Mouse (Mus musculus) hindbrain, embryonic 15.5 days (tissue): ENCODE results near the gene Btnl10. TPM values are rescaled to one million over a fixed set of nuclear protein-coding genes. Genes with fewer than 3 reads are reported as not detected.
A peak's percentile ranks its signal among the peaks of the same experiment; 100 is the strongest.

Experiments
- ATAC-seq: fragments of 200-750 bp; cut with Nextera tagmentation; 2 replicates; pipeline ENCODE4 v1.8.0; 2017; ENCODE audit warnings: low read depth, moderate number of reproducible peaks, moderate TSS enrichment; ENCODE audit not compliant: low FRiP score
- H3K27ac ChIP-seq: fragments of 300-500 bp; sonication (generic); replicated peaks from 2 replicates; pipeline ENCODE4 v1.5.1; 2015; ENCODE audit warnings: mild to moderate bottlenecking, inconsistent platforms
- H3K27me3 ChIP-seq: fragments of 300-500 bp; sonication (generic); 2 replicates; pipeline ENCODE4 v1.6.1; 2015; ENCODE audit warnings: control low read depth, inconsistent platforms
- H3K36me3 ChIP-seq: fragments of 300-500 bp; sonication (generic); 2 replicates; pipeline ENCODE4 v1.6.1; 2015; ENCODE audit warnings: control low read depth, inconsistent platforms
- H3K4me1 ChIP-seq: fragments of 300-500 bp; sonication (generic); replicated peaks from 2 replicates; pipeline ENCODE4 v1.6.1; 2015; ENCODE audit warnings: control low read depth, inconsistent platforms
- H3K4me2 ChIP-seq: fragments of 300-500 bp; sonication (generic); 2 replicates; pipeline ENCODE4 v1.6.1; 2015; ENCODE audit warnings: moderate library complexity, mild to moderate bottlenecking, inconsistent platforms
- H3K4me3 ChIP-seq: fragments of 300-500 bp; sonication (generic); 2 replicates; pipeline ENCODE4 v1.5.1; 2015; ENCODE audit warnings: mild to moderate bottlenecking, inconsistent platforms
- H3K9ac ChIP-seq: fragments of 300-500 bp; sonication (generic); 2 replicates; pipeline ENCODE4 v1.6.1; 2015; ENCODE audit warnings: inconsistent platforms
- H3K9me3 ChIP-seq: fragments of 300-500 bp; sonication (generic); 2 replicates; pipeline ENCODE4 v1.6.1; 2016; ENCODE audit warnings: control low read depth, inconsistent platforms
- WGBS: fragments of 180-500 bp; shearing (Covaris S2); methylation state at CpG from one replicate; pipeline ENCODE4 v1.1.7; 2015; 5-methylcytosine and 5-hydroxymethylcytosine counted together
- polyA plus RNA-seq: library from polyadenylated mRNA; unstranded; fragments of >200 nt; fragmentation: Nextera tagmentation; extraction: Ambion mirVana; gene quantifications from 2 replicates; pipeline ENCODE4 v1.2.1, GENCODE M21; 2015

Gene Btnl10
- polyA plus RNA-seq, 1 experiment from 2014 or later: not detected

DNA sequence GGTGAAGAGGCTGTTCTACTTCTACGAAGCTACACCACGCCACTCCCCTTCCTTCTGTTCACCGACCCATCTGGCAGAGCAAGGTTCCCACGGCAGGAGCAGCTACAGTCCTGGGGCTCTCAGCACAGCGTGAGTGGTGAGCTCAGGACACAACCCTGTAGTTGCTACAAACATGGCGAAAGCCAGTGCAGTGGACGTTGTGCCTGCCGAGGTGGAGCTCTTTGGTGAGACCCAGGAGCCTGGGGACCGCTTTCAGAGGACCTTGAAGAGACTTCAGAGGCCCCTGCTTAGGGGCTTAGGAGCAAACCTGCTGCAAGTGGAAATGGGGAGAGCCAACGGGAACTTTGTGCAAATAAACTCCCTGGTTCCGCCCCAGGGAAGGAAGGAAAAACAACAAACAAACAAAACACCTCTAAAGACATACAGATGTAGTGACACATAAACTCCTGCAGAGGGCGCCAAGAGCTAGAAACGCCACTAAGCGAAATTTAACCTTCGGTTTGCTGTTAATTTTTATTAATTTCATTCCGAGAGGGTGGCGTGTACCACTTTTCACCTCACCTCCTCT, 3.2 kb upstream of the Btnl10 start:
- H3K27me3 ChIP-seq: no peaks in the 10 kb centered on the region
- no peaks in the 10 kb centered on the region for H3K36me3 ChIP-seq
- H3K9ac ChIP-seq: peak overlapping the region; percentile 30
- H3K27ac ChIP-seq: peak overlapping the region; percentile 29; the same call in 1 of the 2 replicates
- H3K4me2 ChIP-seq: peak overlapping the region; percentile 64
- ATAC-seq: no peak
- WGBS: 17% methylated on average over 17 of the region's 17 CpGs
- H3K9me3 ChIP-seq: no peaks in the 10 kb centered on the region
- H3K4me3 ChIP-seq: peak overlapping the region; percentile 30
- peaks cover 10% of the 10 kb centered on the region for H3K4me1 ChIP-seq

DNA sequence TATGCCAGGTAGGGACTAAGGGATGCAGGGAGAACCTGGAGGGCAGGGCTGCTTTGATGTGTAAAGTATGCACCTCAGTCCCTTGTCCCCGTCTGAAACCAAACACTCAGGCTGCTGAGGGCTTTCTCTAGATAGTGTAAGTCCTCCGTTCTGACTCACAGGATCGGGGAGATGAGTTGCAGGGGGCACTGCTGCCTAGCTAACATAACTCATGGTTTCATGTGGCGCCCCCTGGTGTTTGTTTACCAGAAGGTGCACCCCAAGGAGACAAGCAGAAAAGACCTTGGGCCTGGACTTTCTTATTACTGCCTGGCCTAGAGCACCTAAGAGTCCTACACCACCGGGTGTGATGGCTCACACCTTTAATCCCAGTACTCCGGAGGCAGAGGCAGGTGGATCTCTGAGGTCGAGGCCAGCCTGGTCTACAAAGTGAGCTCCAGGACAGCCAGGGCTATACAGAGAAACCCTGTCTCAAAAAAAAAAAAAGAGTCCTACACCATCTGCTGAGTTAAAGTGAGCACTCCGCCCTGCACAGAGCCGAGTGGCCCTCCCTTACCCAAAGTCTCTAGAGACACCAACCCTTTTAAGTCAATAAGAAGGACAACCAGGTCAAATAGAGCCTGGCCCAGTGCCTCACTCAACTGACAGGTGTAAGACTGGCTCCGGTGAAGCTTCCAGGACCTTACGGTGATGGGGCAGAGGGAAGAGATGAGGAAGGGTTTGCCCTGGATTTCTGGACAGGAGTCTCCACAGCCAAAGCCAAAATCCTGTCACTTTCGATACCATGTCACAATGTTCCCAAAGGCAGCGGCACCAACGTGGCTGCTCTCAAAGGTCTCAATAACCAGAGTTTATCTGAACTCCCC, 596 bp upstream of the Btnl10 start:
- 50% methylated on average over 14 of the region's 14 CpGs for WGBS
- peaks cover 10% of the 10 kb centered on the region for H3K4me1 ChIP-seq
- no peak overlapping the region for H3K9ac ChIP-seq
- no peak for ATAC-seq
- H3K9me3 ChIP-seq: no peaks in the 10 kb centered on the region
- no peak overlapping the region for H3K4me2 ChIP-seq
- no peaks in the 10 kb centered on the region for H3K36me3 ChIP-seq
- H3K27ac ChIP-seq: no peak overlapping the region
- H3K4me3 ChIP-seq: no peak overlapping the region
- H3K27me3 ChIP-seq: no peaks in the 10 kb centered on the region

- Histone ChIP-seq H3K4me3 (no peak overlapping the region), H3K9me3 (no peaks in the 10 kb centered on the region), H3K27me3 (no peaks in the 10 kb centered on the region), H3K4me2 (no peak overlapping the region), H3K9ac (no peak overlapping the region), H3K4me1 (peaks cover 10% of the 10 kb centered on the region), H3K36me3 (no peaks in the 10 kb centered on the region), H3K27ac (no peak overlapping the region)
- 79% methylated on average over 5 of the region's 5 CpGs for WGBS
- no peak for ATAC-seq
Measured at GRCm38 (mm10) chr11:58918759-58919158, 1.1 kb downstream of the Btnl10 start.

GRCm38 (mm10) chr11:58922420-58922819, 4.7 kb downstream of the Btnl10 start:
- Histone ChIP-seq H3K27me3 (no peaks in the 10 kb centered on the region), H3K9ac (no peak overlapping the region), H3K27ac (no peak overlapping the region), H3K4me1 (no peaks in the 10 kb centered on the region), H3K4me3 (no peak overlapping the region), H3K9me3 (no peaks in the 10 kb centered on the region), H3K36me3 (no peaks in the 10 kb centered on the region), H3K4me2 (no peak overlapping the region)
- 84% methylated on average over 9 of the region's 9 CpGs for WGBS
- ATAC-seq: no peak

GRCm38 (mm10) chr11:58926651-58927050, 8.9 kb downstream of the Btnl10 start:
- no peak overlapping the region for H3K27ac ChIP-seq
- ATAC-seq: no peak
- WGBS: 89% methylated on average over 2 of the region's 3 CpGs
- no peaks in the 10 kb centered on the region for H3K9me3 ChIP-seq
- H3K4me1 ChIP-seq: peaks cover 6% of the 10 kb centered on the region; the same call in 1 of the 2 replicates
- no peaks in the 10 kb centered on the region for H3K27me3 ChIP-seq
- H3K9ac ChIP-seq: no peak overlapping the region
- H3K4me3 ChIP-seq: no peak overlapping the region
- H3K36me3 ChIP-seq: peaks cover 9% of the 10 kb centered on the region
- no peak overlapping the region for H3K4me2 ChIP-seq

DNA sequence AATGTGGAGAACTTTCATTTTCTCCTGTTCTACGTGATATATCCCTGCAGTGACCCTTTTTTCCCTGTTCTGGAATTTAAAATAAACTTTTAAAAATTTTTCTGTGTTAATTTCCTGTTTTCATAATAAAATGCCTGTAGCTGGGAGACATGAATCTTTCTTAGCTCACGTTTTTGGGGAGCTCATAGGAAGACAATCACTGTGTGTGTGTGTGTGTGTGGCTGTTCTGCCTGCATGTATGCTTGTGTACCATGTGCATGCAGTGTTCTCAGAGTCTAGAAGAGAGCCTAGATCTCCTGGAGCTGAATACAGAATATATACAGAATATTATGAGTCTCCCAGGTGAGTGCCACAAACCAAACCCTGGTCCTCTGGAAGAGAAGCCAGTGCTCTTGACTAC, 9.3 kb downstream of the Btnl10 start:
- Histone ChIP-seq H3K4me1 (peaks cover 6% of the 10 kb centered on the region; the same call in 1 of the 2 replicates), H3K27me3 (no peaks in the 10 kb centered on the region), H3K4me3 (no peak overlapping the region), H3K27ac (no peak overlapping the region), H3K36me3 (peaks cover 13% of the 10 kb centered on the region), H3K9ac (no peak overlapping the region), H3K9me3 (no peaks in the 10 kb centered on the region), H3K4me2 (no peak overlapping the region)
- ATAC-seq: no peak
- 79% methylated on average over 2 of the region's 2 CpGs for WGBS

DNA sequence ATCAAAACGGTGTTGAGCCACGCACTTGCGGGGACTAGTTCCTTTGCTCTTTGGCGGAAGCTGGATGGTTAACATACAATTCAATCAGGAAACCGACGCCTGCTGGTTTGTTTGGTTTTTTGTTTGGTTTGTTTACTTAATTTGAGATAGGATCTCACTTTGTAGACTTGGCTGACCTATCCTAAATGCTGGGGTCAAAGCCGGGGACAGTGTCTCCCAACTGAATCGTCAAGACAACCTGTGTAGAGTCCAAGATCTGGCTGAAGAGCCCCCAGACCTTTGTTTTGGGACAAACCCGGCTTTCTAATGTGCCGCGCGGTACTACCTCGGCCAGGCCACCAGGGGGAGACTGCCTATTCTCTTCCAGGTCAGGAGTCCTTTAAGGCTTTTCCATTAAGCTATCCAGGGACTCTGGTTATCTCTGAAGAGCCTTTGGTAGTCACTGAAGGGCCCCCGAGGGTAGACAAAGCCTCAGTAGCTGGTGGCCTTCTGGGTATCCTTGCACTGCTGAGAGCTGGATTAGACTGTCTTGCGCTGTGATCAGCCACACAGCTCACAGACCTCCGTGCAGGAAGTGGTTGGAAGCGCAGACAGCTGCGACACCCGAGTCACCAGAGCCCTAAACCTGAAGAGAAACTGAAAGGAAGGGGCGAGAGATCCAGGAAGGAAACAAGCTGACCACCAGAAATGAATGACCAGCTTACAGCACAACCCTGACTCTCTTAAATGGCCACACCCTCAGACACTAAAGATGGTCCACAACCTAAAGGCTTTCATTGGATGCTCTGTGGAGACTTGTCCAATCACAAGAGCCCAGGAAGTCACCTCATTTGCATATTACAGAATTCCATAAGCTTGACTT, 10.3 kb downstream of the Btnl10 start:
- peaks cover 6% of the 10 kb centered on the region; the same call in 1 of the 2 replicates for H3K4me1 ChIP-seq
- H3K4me3 ChIP-seq: no peak overlapping the region
- 0 out of 2 replicates have a peak overlapping the region, but pooled peaks have one; percentile 9 for H3K27ac ChIP-seq
- no peak overlapping the region for H3K9ac ChIP-seq
- no peaks in the 10 kb centered on the region for H3K9me3 ChIP-seq
- 34% methylated on average over 20 of the region's 20 CpGs for WGBS
- peak; percentile 64 for ATAC-seq
- peak overlapping the region; percentile 38 for H3K4me2 ChIP-seq
- no peaks in the 10 kb centered on the region for H3K27me3 ChIP-seq
- peaks cover 23% of the 10 kb centered on the region for H3K36me3 ChIP-seq

GRCm38 (mm10) chr11:58929055-58929454, 11.3 kb downstream of the Btnl10 start:
- WGBS: 69% methylated on average over 4 of the region's 4 CpGs
- no peaks in the 10 kb centered on the region for H3K9me3 ChIP-seq

GRCm38 (mm10) chr11:58929641-58930040, 11.9 kb downstream of the Btnl10 start:
- Histone ChIP-seq H3K4me3 (no peak overlapping the region), H3K9me3 (no peaks in the 10 kb centered on the region), H3K4me1 (peaks cover 6% of the 10 kb centered on the region; the same call in 1 of the 2 replicates), H3K4me2 (no peak overlapping the region), H3K9ac (no peak overlapping the region), H3K27ac (no peak overlapping the region), H3K27me3 (no peaks in the 10 kb centered on the region), H3K36me3 (peaks cover 38% of the 10 kb centered on the region)
- ATAC-seq: no peak
- 67% methylated on average over 3 of the region's 3 CpGs for WGBS

More at GRCm38 (mm10) chr11:58929055-58929454, 11.3 kb downstream of the Btnl10 start:
- no peak for ATAC-seq
- Histone ChIP-seq H3K4me1 (peaks cover 6% of the 10 kb centered on the region; the same call in 1 of the 2 replicates), H3K4me2 (no peak overlapping the region), H3K27ac (no peak overlapping the region), H3K27me3 (no peaks in the 10 kb centered on the region), H3K9ac (no peak overlapping the region), H3K4me3 (no peak overlapping the region), H3K36me3 (peaks cover 32% of the 10 kb centered on the region)

GRCm38 (mm10) chr11:58930254-58930653, 12.5 kb downstream of the Btnl10 start:
- 96% methylated on average over 3 of the region's 3 CpGs for WGBS
- Histone ChIP-seq H3K4me3 (no peak overlapping the region), H3K9me3 (no peaks in the 10 kb centered on the region), H3K27ac (no peak overlapping the region), H3K36me3 (peaks cover 42% of the 10 kb centered on the region), H3K9ac (no peak overlapping the region), H3K4me1 (peaks cover 6% of the 10 kb centered on the region; the same call in 1 of the 2 replicates), H3K4me2 (no peak overlapping the region), H3K27me3 (no peaks in the 10 kb centered on the region)
- ATAC-seq: no peak

- 83% methylated on average over 4 of the region's 4 CpGs for whole genome bisulfite sequencing
- ATAC-seq: no peak
- Histone ChIP-seq H3K27me3 (no peaks in the 10 kb centered on the region), H3K4me1 (peaks cover 17% of the 10 kb centered on the region), H3K27ac (no peak overlapping the region), H3K36me3 (peaks cover 53% of the 10 kb centered on the region), H3K9ac (no peak overlapping the region), H3K4me2 (no peak overlapping the region), H3K4me3 (no peak overlapping the region), H3K9me3 (no peaks in the 10 kb centered on the region)
Measured at GRCm38 (mm10) chr11:58931576-58931975, 13.9 kb downstream of the Btnl10 start.
